Comparison of ENCODE assay signal across 9 mouse cellular contexts in genomic region chr11:32456356-32456755, GRCm38 (mm10). TPM values are rescaled to one million over a fixed set of nuclear protein-coding genes. Genes with fewer than 3 reads are reported as not detected.
DNase-seq lines count a peak whose midpoint lies in the region; ATAC-seq lines count a peak whose summit lies in the region.
"Had no signal": no experiment of that assay in that cellular context is flagged by ENCODE, and none has a peak within 500 bp of the region (broad histone marks: within the 10 kb centered on the region; RNA-seq: fewer than 3 reads in every experiment).

No protein-coding gene starts in this region.

- H3K36me3 ChIP-seq in heart, embryonic 14.5 days (ENCODE audit: control insufficient read depth, insufficient read depth, low read length): no peaks in the 10 kb centered on the region
- H3K36me3 ChIP-seq in hindbrain, embryonic 11.5 days (ENCODE audit: control insufficient read depth, insufficient read depth, low read length): no peaks in the 10 kb centered on the region
- no peaks in the 10 kb centered on the region for H3K36me3 ChIP-seq in midbrain, embryonic 14.5 days (ENCODE audit: control insufficient read depth, insufficient read depth, low read length)

- ATAC-seq in heart, embryonic 14.5 days (ENCODE audit: insufficient number of reproducible peaks, insufficient read depth, low FRiP score, low read depth): no peak
- no peak for ATAC-seq in hindbrain, embryonic 11.5 days (ENCODE audit: low FRiP score)
- ATAC-seq in midbrain, embryonic 14.5 days (ENCODE audit: low FRiP score, low TSS enrichment): no peak

- H3K9ac ChIP-seq in heart, embryonic 14.5 days (ENCODE audit: low read length): peak overlapping the region; percentile 94
- H3K9ac ChIP-seq in hindbrain, embryonic 11.5 days (ENCODE audit: low read depth, low read length): peak overlapping the region; percentile 97
- H3K9ac ChIP-seq in midbrain, embryonic 14.5 days (replicated peaks; ENCODE audit: low read length): peak overlapping the region; percentile 90

- H3K27me3 ChIP-seq in heart, embryonic 14.5 days (ENCODE audit: control insufficient read depth, insufficient read depth, low read length): no peaks in the 10 kb centered on the region
- H3K27me3 ChIP-seq in hindbrain, embryonic 11.5 days (ENCODE audit: control insufficient read depth, insufficient read depth, low read length): no peaks in the 10 kb centered on the region
- no peaks in the 10 kb centered on the region for H3K27me3 ChIP-seq in midbrain, embryonic 14.5 days (ENCODE audit: control insufficient read depth, insufficient read depth, low read length)

- no peak for DNase-seq in heart, adult 18-20 months
- peak; percentile 23 for DNase-seq in adipocyte (ENCODE audit: low spot score)
- DNase-seq in hindbrain, embryonic 11.5 days (ENCODE audit: low spot score): peak; percentile 45
- DNase-seq in midbrain, embryonic 14.5 days: peak; percentile 43
- DNase-seq in frontal cortex, postnatal 25 days (ENCODE audit: low spot score in 2 of 2): no peak
- no peak for DNase-seq in c-Kit-positive CD71-positive TER-119-positive erythroid progenitor cells, embryonic 14.5 days (ENCODE audit: low spot score)
- no peak for DNase-seq in kidney, postnatal 14 days
- DNase-seq: layer of hippocampus, adult 9-11 months had no signal

- H3K27ac ChIP-seq in heart, embryonic 14.5 days (replicated peaks in 1 of 2; ENCODE audit: control insufficient read depth in 1 of 2, insufficient read depth in 1 of 2, low read depth in 2 of 2, low read length in 2 of 2): peak overlapping the region in 1 of 2 experiments; percentile 97; a peak in 1 of 4 replicates
- H3K27ac ChIP-seq in hindbrain, embryonic 11.5 days (ENCODE audit: low read depth, low read length): no peak overlapping the region
- H3K27ac ChIP-seq in midbrain, embryonic 14.5 days (replicated peaks; ENCODE audit: low read depth, low read length): no peak overlapping the region

- peak overlapping the region; percentile 94 to 95; a peak in 3 of 4 replicates for H3K4me3 ChIP-seq in heart, embryonic 14.5 days (ENCODE audit: control insufficient read depth in 1 of 2, insufficient read depth in 1 of 2, low read depth in 1 of 2, low read length in 2 of 2)
- peak overlapping the region; percentile 95 for H3K4me3 ChIP-seq in hindbrain, embryonic 11.5 days (ENCODE audit: low read depth, low read length)
- H3K4me3 ChIP-seq in midbrain, embryonic 14.5 days (replicated peaks; ENCODE audit: low read depth, low read length): peak overlapping the region; percentile 93

- peak overlapping the region; percentile 94 for H3K4me2 ChIP-seq in heart, embryonic 14.5 days (ENCODE audit: low read length)
- H3K4me2 ChIP-seq in hindbrain, embryonic 11.5 days (replicated peaks; ENCODE audit: low read depth, low read length): peak overlapping the region; percentile 87
- H3K4me2 ChIP-seq in midbrain, embryonic 14.5 days (ENCODE audit: low read length): peak overlapping the region; percentile 89

- H3K9me3 ChIP-seq in heart, embryonic 14.5 days (ENCODE audit: control insufficient read depth, low read length): no peaks in the 10 kb centered on the region
- H3K9me3 ChIP-seq in hindbrain, embryonic 11.5 days (ENCODE audit: control insufficient read depth, low read length): no peaks in the 10 kb centered on the region
- H3K9me3 ChIP-seq in midbrain, embryonic 14.5 days (ENCODE audit: control insufficient read depth, low read length): no peaks in the 10 kb centered on the region

- 9% methylated on average over 6 of the region's 6 CpGs for WGBS in heart, embryonic 14.5 days
- WGBS in hindbrain, embryonic 11.5 days: 15% methylated on average over 6 of the region's 6 CpGs
- WGBS in midbrain, embryonic 14.5 days: 11% methylated on average over 6 of the region's 6 CpGs

- H3K4me1 ChIP-seq in heart, embryonic 14.5 days (ENCODE audit: control insufficient read depth in 2 of 2, insufficient read depth in 2 of 2, low read length in 2 of 2): peaks cover 0 to 10% of the 10 kb centered on the region in 2 experiments; a peak in 3 of 4 replicates
- H3K4me1 ChIP-seq in hindbrain, embryonic 11.5 days (replicated peaks; ENCODE audit: control insufficient read depth, insufficient read depth, low read length): no peaks in the 10 kb centered on the region
- peaks cover 18% of the 10 kb centered on the region for H3K4me1 ChIP-seq in midbrain, embryonic 14.5 days (ENCODE audit: control insufficient read depth, insufficient read depth, low read length)

RNA-seq across cellular contexts. Expression of gene Ubtd2, which starts 1.2 kb away (rescaled TPM):
- 30.2 and 32.4 TPM in 2 replicates for polyA plus RNA-seq in heart, embryonic 14.5 days (2014; fragmentation: Nextera tagmentation; extraction: Ambion mirVana)
- 1 to 10 TPM; 3.4 to 4.2 TPM for total RNA-seq in heart, adult 18-20 months (2021)
- polyA plus RNA-seq in hindbrain, embryonic 11.5 days (2014; fragmentation: Nextera tagmentation; extraction: Ambion mirVana): 65.5 and 73.2 TPM in 2 replicates
- polyA plus RNA-seq in midbrain, embryonic 14.5 days (2014; fragmentation: Nextera tagmentation; extraction: Ambion mirVana): 57.0 and 63.8 TPM in 2 replicates

Comparison
In these comparisons a context has a peak if more than half of its experiments do, and no peak if none do; other contexts are left out.
1. DNase-seq: peak in adipocyte (single experiment), hindbrain, embryonic 11.5 days (single experiment) and midbrain, embryonic 14.5 days (single experiment); none in heart, adult 18-20 months (0 of 2), frontal cortex, postnatal 25 days (0 of 2), c-Kit-positive CD71-positive TER-119-positive erythroid progenitor cells, embryonic 14.5 days (single experiment) and kidney, postnatal 14 days (single experiment).
2. Peak in every context shown above with its lines, with median percentiles within 50 percentile points of each other: H3K4me2 ChIP-seq, H3K4me3 ChIP-seq and H3K9ac ChIP-seq.